Comparison of ENCODE assay signal across 15 mouse cellular contexts in the genomic region with DNA sequence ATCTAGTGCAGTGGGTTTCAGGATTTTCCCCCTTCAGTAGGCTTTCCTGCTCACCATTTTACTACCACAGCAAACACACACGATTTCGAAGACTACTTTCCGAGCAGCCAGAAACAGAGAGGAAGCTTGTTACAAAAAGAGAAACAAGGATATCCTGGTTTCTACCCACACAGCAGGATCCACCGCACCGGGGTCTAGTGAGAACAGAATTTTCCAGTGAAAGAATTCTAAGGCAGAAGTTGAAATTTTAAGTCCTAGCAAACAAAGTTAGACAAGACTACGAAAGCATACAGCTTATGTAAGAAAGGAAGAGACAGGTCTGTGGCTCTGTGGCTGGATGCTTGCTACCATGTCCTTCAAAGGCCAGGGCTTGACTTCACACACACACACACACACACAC. TPM values are rescaled to one million over a fixed set of nuclear protein-coding genes. Genes with fewer than 3 reads are reported as not detected.
A peak's percentile ranks its signal among the peaks of the same experiment; 100 is the strongest.
DNase-seq lines count a peak whose midpoint lies in the region; ATAC-seq and TF ChIP-seq lines count a peak whose summit lies in the region.
"Had no signal": no experiment of that assay in that cellular context is flagged by ENCODE, and none has a peak within 500 bp of the region (broad histone marks: within the 10 kb centered on the region; RNA-seq: fewer than 3 reads in every experiment).

No protein-coding gene starts in this region.

- H3K9me3 ChIP-seq in heart, embryonic 11.5 days (replicated peaks; ENCODE audit: control insufficient read depth, low read length), result no peaks in the 10 kb centered on the region
- no peaks in the 10 kb centered on the region for H3K9me3 ChIP-seq in lung, embryonic 14.5 days (ENCODE audit: low read depth, low read length)
- H3K9me3 ChIP-seq: embryonic facial prominence, embryonic 10.5 days had no signal

- no peak overlapping the region for H3K4me3 ChIP-seq in heart, adult 2 months
- H3K4me3 ChIP-seq in heart, embryonic 11.5 days (ENCODE audit: low read depth, low read length), result no peak overlapping the region
- H3K4me3 ChIP-seq in lung, embryonic 14.5 days (ENCODE audit: low read depth, low read length), result no peak overlapping the region
- H3K4me3 ChIP-seq: embryonic facial prominence, embryonic 10.5 days had no signal

- no peak for TF ChIP-seq EP300 in heart, adult 2 months (IDR thresholded peaks at IDR 0.05; ENCODE audit: insufficient read depth, low read depth, low read length)

- H3K27me3 ChIP-seq in heart, adult 2 months (ENCODE audit: control insufficient read depth, insufficient read depth, low read length), result no peaks in the 10 kb centered on the region
- no peaks in the 10 kb centered on the region for H3K27me3 ChIP-seq in heart, embryonic 11.5 days (ENCODE audit: control insufficient read depth, insufficient read depth, low read length)
- no peaks in the 10 kb centered on the region for H3K27me3 ChIP-seq in lung, embryonic 14.5 days (ENCODE audit: insufficient read depth, low read length)

- intact Hi-C loops in heart, adult 2 months (cut with DNase I), result no loop called here
- intact Hi-C loops in left cerebral cortex, postnatal 25 days (cut with DNase I), result no loop called here

- WGBS in heart, adult 2 months, result 43% methylated on average over 6 of the region's 6 CpGs
- WGBS in heart, embryonic 11.5 days (ENCODE audit: insufficient replicate concordance), result 65% methylated on average over 6 of the region's 6 CpGs
- WGBS in lung, embryonic 14.5 days, result 78% methylated on average over 6 of the region's 6 CpGs

- H3K4me2 ChIP-seq in heart, embryonic 11.5 days, result no peak overlapping the region
- no peak overlapping the region for H3K4me2 ChIP-seq in lung, embryonic 14.5 days

- TF ChIP-seq CTCF in heart, adult 2 months (IDR thresholded peaks at IDR 0.05), result no peak
- TF ChIP-seq CTCF in lung, embryonic 14.5 days (IDR thresholded peaks at IDR 0.05; ENCODE audit: low read depth), result no peak

- no peak for ATAC-seq in heart, embryonic 11.5 days (replicated peaks; ENCODE audit: insufficient number of reproducible peaks, low FRiP score, low TSS enrichment)
- ATAC-seq in lung, embryonic 14.5 days (ENCODE audit: insufficient read depth), result no peak
- ATAC-seq in common myeloid progenitor, adult 5-6 weeks (replicated peaks; ENCODE audit: low read depth, poor library complexity, severe bottlenecking), result peak; percentile 67
- no peak for ATAC-seq in activated CD4-positive, CD25-positive, alpha-beta regulatory T cell, adult 4 months
- ATAC-seq: inflammation-experienced regulatory T-cells, adult 6 months had no signal

- no peak for TF ChIP-seq POLR2A in heart, adult 2 months (IDR thresholded peaks at IDR 0.05; ENCODE audit: insufficient read depth, low read depth, low read length)

- no peaks in the 10 kb centered on the region for H3K36me3 ChIP-seq in heart, adult 2 months (ENCODE audit: control insufficient read depth, insufficient read depth, low read length)
- H3K36me3 ChIP-seq in heart, embryonic 11.5 days (ENCODE audit: control insufficient read depth, insufficient read depth, low read length), result no peaks in the 10 kb centered on the region
- H3K36me3 ChIP-seq in lung, embryonic 14.5 days (ENCODE audit: insufficient read depth), result no peaks in the 10 kb centered on the region
- H3K36me3 ChIP-seq: embryonic facial prominence, embryonic 10.5 days had no signal

- H3K9ac ChIP-seq in heart, adult 2 months (ENCODE audit: low read depth, low read length), result no peak overlapping the region
- no peak overlapping the region for H3K9ac ChIP-seq in heart, embryonic 11.5 days (ENCODE audit: low read depth, low read length)
- H3K9ac ChIP-seq in lung, embryonic 14.5 days, result no peak overlapping the region

- DNase-seq in heart, adult 2 months, result no peak
- DNase-seq in lung, embryonic 14.5 days, result peak; percentile 13
- no peak for DNase-seq in lung, postnatal 10 days
- DNase-seq in left cerebral cortex, postnatal 25 days (ENCODE audit: low spot score in 2 of 2), result peak; percentile 23 to 78
- no peak for DNase-seq in adipocyte (ENCODE audit: low spot score)
- DNase-seq: adrenal gland, adult 8-10 months; cerebellum, postnatal 10 days; gastrocnemius, postnatal 36 days; lung, adult 18-20 months; spleen, adult 18-20 months had no signal

- no peaks in the 10 kb centered on the region; the same call in 1 of the 2 replicates for H3K4me1 ChIP-seq in heart, adult 2 months (ENCODE audit: control insufficient read depth, insufficient read depth, low read length)
- no peaks in the 10 kb centered on the region; the same call in 1 of the 2 replicates for H3K4me1 ChIP-seq in heart, embryonic 11.5 days (ENCODE audit: control insufficient read depth, insufficient read depth, low read length)
- H3K4me1 ChIP-seq in lung, embryonic 14.5 days (ENCODE audit: insufficient read depth), result no peaks in the 10 kb centered on the region
- H3K4me1 ChIP-seq: embryonic facial prominence, embryonic 10.5 days had no signal

- H3K79me2 ChIP-seq in heart, adult 2 months (replicated peaks; ENCODE audit: control insufficient read depth, insufficient read depth, low read length), result no peaks in the 10 kb centered on the region

- H3K27ac ChIP-seq in heart, adult 2 months, result peak overlapping the region; percentile 33; the same call in 1 of the 2 replicates
- no peak overlapping the region for H3K27ac ChIP-seq in heart, embryonic 11.5 days (ENCODE audit: low read depth, low read length)
- no peak overlapping the region for H3K27ac ChIP-seq in lung, embryonic 14.5 days (ENCODE audit: low read depth)
- H3K27ac ChIP-seq: embryonic facial prominence, embryonic 10.5 days had no signal

RNA-seq across cellular contexts. Expression of gene Hpgds, which starts 19.4 kb away (rescaled TPM):
- 1 to 10 TPM in 1 of 2 experiments, under 1 TPM in 1; 0.57 to 1.1 TPM for total RNA-seq in heart, adult 2 months (2021)
- 0.47 and 0.85 TPM in 2 replicates for polyA plus RNA-seq in heart, adult 2 months (2012; rRNA removed)
- 1.1 and 1.3 TPM in 2 replicates for polyA plus RNA-seq in heart, embryonic 11.5 days (2014; fragmentation: Nextera tagmentation; extraction: Ambion mirVana)
- 4.4 and 4.6 TPM in 2 replicates for polyA plus RNA-seq in lung, embryonic 14.5 days (2014; fragmentation: Nextera tagmentation; extraction: Ambion mirVana)
- 2.0 and 2.6 TPM in 2 replicates for total RNA-seq in common myeloid progenitor, adult 5-6 weeks (2017)
- 1 to 10 TPM; 3.6 to 3.9 TPM for total RNA-seq in left cerebral cortex, postnatal 25 days (2021)
- polyA plus RNA-seq in activated CD4-positive, CD25-positive, alpha-beta regulatory T cell, adult 4 months (2017; shearing (Covaris generic)), result 1 to 10 TPM; 6.0 to 7.5 TPM

Comparison
In these comparisons a context has a peak if more than half of its experiments do, and no peak if none do; other contexts are left out.
1. DNase-seq: peak in lung, embryonic 14.5 days (single experiment) and left cerebral cortex, postnatal 25 days (2 of 2); none in heart, adult 2 months (0 of 2), lung, postnatal 10 days (single experiment) and adipocyte (single experiment).